ENCODE assay signal across 8 mouse cellular contexts in genomic region chr2:26661143-26661752, GRCm38 (mm10). TPM values are rescaled to one million over a fixed set of nuclear protein-coding genes. Genes with fewer than 3 reads are reported as not detected.
DNase-seq lines count a peak whose midpoint lies in the region; ATAC-seq and TF ChIP-seq lines count a peak whose summit lies in the region.

No protein-coding gene starts in this region.

- H3K36me3 ChIP-seq in midbrain, embryonic 16.5 days (ENCODE audit: control insufficient read depth, insufficient read depth, low read length): no peaks in the 10 kb centered on the region

- no peaks in the 10 kb centered on the region for H3K9me3 ChIP-seq in midbrain, embryonic 16.5 days (replicated peaks; ENCODE audit: control insufficient read depth, low read length, poor library complexity, severe bottlenecking)

- peak overlapping the region; percentile 75 for H3K4me2 ChIP-seq in midbrain, embryonic 16.5 days (ENCODE audit: low read length)

- H3K4me1 ChIP-seq in midbrain, embryonic 16.5 days (ENCODE audit: control insufficient read depth, insufficient read depth, low read length): peaks cover 6% of the 10 kb centered on the region; the same call in 1 of the 2 replicates

- peak; percentile 60; the same call in 1 of the 2 replicates for ATAC-seq in midbrain, embryonic 16.5 days

- DNase-seq in kidney, postnatal 4 days: peak; percentile 27 to 45
- no peak for DNase-seq in kidney, adult 18-20 months
- no peak for DNase-seq in brain, embryonic 14.5 days (ENCODE audit: low read depth)
- DNase-seq in induced T-regulatory cell, adult 2 months (ENCODE audit: low read depth): peak; percentile 67
- DNase-seq in spleen, adult 18-20 months: no peak
- DNase-seq in urinary bladder, postnatal 25 days (ENCODE audit: low spot score): no peak
- no peak for DNase-seq in MN1 (ENCODE audit: low spot score)

- TF ChIP-seq POLR2A in brain, embryonic 14.5 days (IDR thresholded peaks at IDR 0.05; ENCODE audit: borderline replicate concordance, extremely low read depth, insufficient read depth, insufficient read length, poor library complexity, severe bottlenecking): no peak

- H3K27me3 ChIP-seq in midbrain, embryonic 16.5 days (ENCODE audit: control insufficient read depth, insufficient read depth, low read depth, low read length): no peaks in the 10 kb centered on the region

- peak overlapping the region; percentile 66 for H3K9ac ChIP-seq in midbrain, embryonic 16.5 days (ENCODE audit: low read depth, low read length)

- WGBS in midbrain, embryonic 16.5 days: 5% methylated on average over 12 of the region's 20 CpGs

- TF ChIP-seq CTCF in brain, embryonic 14.5 days (IDR thresholded peaks at IDR 0.05; ENCODE audit: borderline replicate concordance, extremely low read depth, insufficient read depth, insufficient read length): peak; percentile 5; the same call in 1 of the 2 replicates

- no peak overlapping the region for H3K27ac ChIP-seq in midbrain, embryonic 16.5 days (ENCODE audit: low read length)

- H3K4me3 ChIP-seq in midbrain, embryonic 16.5 days (ENCODE audit: low read depth, low read length): peak overlapping the region; percentile 47

RNA-seq across cellular contexts. Expression of gene Lcn4, which starts 9.8 kb away (rescaled TPM):
- not detected in 2 replicates for polyA plus RNA-seq in brain, embryonic 14.5 days (2012; rRNA removed)
- polyA plus RNA-seq in midbrain, embryonic 16.5 days (2015; fragmentation: Nextera tagmentation; extraction: Ambion mirVana): not detected in 2 replicates

RNA-seq across cellular contexts. Expression of gene Fam69b, which starts 33.0 kb away (rescaled TPM):
- polyA plus RNA-seq in brain, embryonic 14.5 days (2012; rRNA removed): 119 and 133 TPM in 2 replicates
- polyA plus RNA-seq in midbrain, embryonic 16.5 days (2015; fragmentation: Nextera tagmentation; extraction: Ambion mirVana): 153 and 155 TPM in 2 replicates

RNA-seq across cellular contexts. Expression of gene Agpat2, which starts 57.0 kb away (rescaled TPM):
- 5.5 and 6.1 TPM in 2 replicates for polyA plus RNA-seq in brain, embryonic 14.5 days (2012; rRNA removed)
- 4.0 and 4.1 TPM in 2 replicates for polyA plus RNA-seq in midbrain, embryonic 16.5 days (2015; fragmentation: Nextera tagmentation; extraction: Ambion mirVana)

Comparison
In these comparisons a context has a peak if more than half of its experiments do, and no peak if none do; other contexts are left out.
1. DNase-seq: peak in kidney, postnatal 4 days (2 of 2) and induced T-regulatory cell, adult 2 months (single experiment); none in kidney, adult 18-20 months (single experiment), brain, embryonic 14.5 days (single experiment), spleen, adult 18-20 months (0 of 2), urinary bladder, postnatal 25 days (single experiment) and MN1 (single experiment).